Mouse (Mus musculus): ENCODE results near the gene Sub1.

The Sub1 gene

GRCm38 (mm10) chr15:12025341-12025740 lies 28.6 kb upstream of the Sub1 start:
- no peaks in the 10 kb centered on the region for H3K36me3 ChIP-seq (ENCODE audit: control insufficient read depth, insufficient read depth, low read length, poor library complexity, severe bottlenecking)
- H3K27me3 ChIP-seq (ENCODE audit: control insufficient read depth, insufficient read depth, low read length, poor library complexity, severe bottlenecking) = no peaks in the 10 kb centered on the region
- DNase-seq (ENCODE audit: low read depth, low spot score) = no peak

GRCm38 (mm10) chr15:12024791-12025268 lies 28.0 kb upstream of the Sub1 start:
- no peaks in the 10 kb centered on the region for H3K36me3 ChIP-seq (ENCODE audit: control insufficient read depth, insufficient read depth, low read length, poor library complexity, severe bottlenecking)
- no peak for DNase-seq (ENCODE audit: low read depth, low spot score)
- H3K27me3 ChIP-seq (ENCODE audit: control insufficient read depth, insufficient read depth, low read length, poor library complexity, severe bottlenecking) = no peaks in the 10 kb centered on the region

GRCm38 (mm10) chr15:12019443-12019842 lies 22.7 kb upstream of the Sub1 start:
- Histone ChIP-seq H3K36me3 (ENCODE audit: control insufficient read depth, insufficient read depth, low read length, poor library complexity, severe bottlenecking) (no peaks in the 10 kb centered on the region), H3K27me3 (ENCODE audit: control insufficient read depth, insufficient read depth, low read length, poor library complexity, severe bottlenecking) (no peaks in the 10 kb centered on the region)
- no peak for DNase-seq (ENCODE audit: low read depth, low spot score)

DNA sequence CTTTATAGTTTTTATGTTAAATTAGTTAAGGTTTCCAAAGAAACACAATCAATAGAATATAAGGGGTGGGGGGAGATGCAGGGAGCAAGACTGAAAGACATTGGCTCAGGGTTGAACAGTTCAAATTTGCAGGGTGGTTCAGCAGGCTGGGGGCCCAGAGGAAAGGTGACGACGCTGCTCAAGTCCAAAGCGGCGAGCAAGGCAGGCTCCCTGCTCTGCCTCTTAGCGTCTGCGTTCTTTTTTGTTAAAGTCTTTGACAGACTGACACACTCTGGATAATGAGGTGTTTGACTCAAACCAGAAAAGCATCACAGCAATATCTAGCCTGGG lies 21.6 kb upstream of the Sub1 start:
- no peak for DNase-seq (ENCODE audit: low read depth, low spot score)
- Histone ChIP-seq H3K27me3 (ENCODE audit: control insufficient read depth, insufficient read depth, low read length, poor library complexity, severe bottlenecking) (no peaks in the 10 kb centered on the region), H3K36me3 (ENCODE audit: control insufficient read depth, insufficient read depth, low read length, poor library complexity, severe bottlenecking) (no peaks in the 10 kb centered on the region)

GRCm38 (mm10) chr15:12017700-12018427 lies 21.1 kb upstream of the Sub1 start:
- no peak for DNase-seq (ENCODE audit: low read depth, low spot score)
- Histone ChIP-seq H3K36me3 (ENCODE audit: control insufficient read depth, insufficient read depth, low read length, poor library complexity, severe bottlenecking) (no peaks in the 10 kb centered on the region), H3K27me3 (ENCODE audit: control insufficient read depth, insufficient read depth, low read length, poor library complexity, severe bottlenecking) (no peaks in the 10 kb centered on the region)

GRCm38 (mm10) chr15:12014197-12014905 lies 17.6 kb upstream of the Sub1 start:
- peak; percentile 95 for DNase-seq (ENCODE audit: low read depth, low spot score)
- H3K36me3 ChIP-seq (ENCODE audit: control insufficient read depth, insufficient read depth, low read length, poor library complexity, severe bottlenecking) = no peaks in the 10 kb centered on the region
- no peaks in the 10 kb centered on the region for H3K27me3 ChIP-seq (ENCODE audit: control insufficient read depth, insufficient read depth, low read length, poor library complexity, severe bottlenecking)

GRCm38 (mm10) chr15:12013532-12014196 lies 16.9 kb upstream of the Sub1 start:
- Histone ChIP-seq H3K27me3 (ENCODE audit: control insufficient read depth, insufficient read depth, low read length, poor library complexity, severe bottlenecking) (no peaks in the 10 kb centered on the region), H3K36me3 (ENCODE audit: control insufficient read depth, insufficient read depth, low read length, poor library complexity, severe bottlenecking) (no peaks in the 10 kb centered on the region)
- DNase-seq (ENCODE audit: low read depth, low spot score) = no peak

DNA sequence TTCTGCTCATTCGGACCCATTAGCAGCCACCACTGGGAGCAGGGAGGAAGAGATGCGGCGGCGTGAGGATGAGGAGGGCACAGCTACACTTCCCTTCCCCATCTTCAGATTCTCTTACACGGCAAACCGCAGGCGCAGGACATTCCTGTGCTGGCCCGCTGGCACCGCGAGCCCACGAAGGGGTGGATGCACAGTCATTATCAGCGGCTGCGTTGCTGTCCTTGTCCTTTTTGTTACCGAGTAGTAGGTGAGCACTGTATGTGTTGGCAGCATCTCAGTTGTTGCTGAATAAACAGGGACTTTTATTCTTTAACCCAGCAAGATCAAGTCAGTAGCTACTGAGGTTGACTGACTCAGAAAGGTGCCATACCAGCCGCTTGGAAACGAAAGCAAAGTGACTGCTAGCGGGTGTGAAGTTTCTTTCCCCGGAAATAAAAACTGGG lies 13.8 kb upstream of the Sub1 start:
- DNase-seq (ENCODE audit: low read depth, low spot score) = peak; percentile 83

GRCm38 (mm10) chr15:12009712-12010601 lies 13.2 kb upstream of the Sub1 start:
- no peaks in the 10 kb centered on the region for H3K27me3 ChIP-seq (ENCODE audit: control insufficient read depth, insufficient read depth, low read length, poor library complexity, severe bottlenecking)
- no peaks in the 10 kb centered on the region for H3K36me3 ChIP-seq (ENCODE audit: control insufficient read depth, insufficient read depth, low read length, poor library complexity, severe bottlenecking)
- peak; percentile 96 for DNase-seq (ENCODE audit: low read depth, low spot score)

More for the DNA sequence above, 13.8 kb upstream of the Sub1 start:
- no peaks in the 10 kb centered on the region for H3K27me3 ChIP-seq (ENCODE audit: control insufficient read depth, insufficient read depth, low read length, poor library complexity, severe bottlenecking)
- H3K36me3 ChIP-seq (ENCODE audit: control insufficient read depth, insufficient read depth, low read length, poor library complexity, severe bottlenecking) = no peaks in the 10 kb centered on the region

DNA sequence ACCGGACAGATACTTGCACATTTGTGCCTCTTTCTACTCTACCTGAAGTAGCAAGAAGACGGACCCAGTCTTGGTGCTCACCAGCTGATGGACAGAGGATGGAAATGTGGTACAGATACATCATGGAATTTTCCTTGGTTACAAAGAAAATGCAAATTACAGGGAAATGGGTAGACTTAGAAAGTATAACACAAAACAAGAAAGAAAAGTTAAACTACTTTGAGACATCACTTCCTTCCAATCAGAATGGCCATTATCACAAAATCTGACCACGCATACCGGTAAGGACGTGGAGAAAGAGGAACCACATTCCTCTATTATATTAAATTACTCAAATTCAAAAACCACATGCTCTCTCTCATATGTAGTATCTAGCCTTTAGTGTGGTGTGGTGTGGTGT lies 12.1 kb upstream of the Sub1 start:
- Histone ChIP-seq H3K36me3 (ENCODE audit: control insufficient read depth, insufficient read depth, low read length, poor library complexity, severe bottlenecking) (no peaks in the 10 kb centered on the region), H3K27me3 (ENCODE audit: control insufficient read depth, insufficient read depth, low read length, poor library complexity, severe bottlenecking) (no peaks in the 10 kb centered on the region)
- peak; percentile 56 for DNase-seq (ENCODE audit: low read depth, low spot score)

GRCm38 (mm10) chr15:12007971-12008800 lies 11.4 kb upstream of the Sub1 start:
- Histone ChIP-seq H3K27me3 (ENCODE audit: control insufficient read depth, insufficient read depth, low read length, poor library complexity, severe bottlenecking) (no peaks in the 10 kb centered on the region), H3K36me3 (ENCODE audit: control insufficient read depth, insufficient read depth, low read length, poor library complexity, severe bottlenecking) (no peaks in the 10 kb centered on the region)
- peak; percentile 90 for DNase-seq (ENCODE audit: low read depth, low spot score)

- Histone ChIP-seq H3K36me3 (ENCODE audit: control insufficient read depth, insufficient read depth, low read length, poor library complexity, severe bottlenecking) (no peaks in the 10 kb centered on the region), H3K27me3 (ENCODE audit: control insufficient read depth, insufficient read depth, low read length, poor library complexity, severe bottlenecking) (no peaks in the 10 kb centered on the region)
- no peak for DNase-seq (ENCODE audit: low read depth, low spot score)
These were observed 10.6 kb upstream of the Sub1 start for GRCm38 (mm10) chr15:12007421-12007820.

GRCm38 (mm10) chr15:12006169-12006568 lies 9.4 kb upstream of the Sub1 start:
- H3K36me3 ChIP-seq (ENCODE audit: control insufficient read depth, insufficient read depth, low read length, poor library complexity, severe bottlenecking) = no peaks in the 10 kb centered on the region
- H3K27me3 ChIP-seq (ENCODE audit: control insufficient read depth, insufficient read depth, low read length, poor library complexity, severe bottlenecking) = no peaks in the 10 kb centered on the region
- no peak for DNase-seq (ENCODE audit: low read depth, low spot score)

GRCm38 (mm10) chr15:11995815-11996201 lies 975 bp downstream of the Sub1 start:
- peak; percentile 97 for DNase-seq (ENCODE audit: low read depth, low spot score)
- H3K36me3 ChIP-seq (ENCODE audit: control insufficient read depth, insufficient read depth, low read length, poor library complexity, severe bottlenecking) = 0 out of 2 replicates have a peak, but pooled peaks cover 4% of the 10 kb centered on the region
- H3K27me3 ChIP-seq (ENCODE audit: control insufficient read depth, insufficient read depth, low read length, poor library complexity, severe bottlenecking) = no peaks in the 10 kb centered on the region
